Mouse (Mus musculus) liver, embryonic 14.5 days (tissue): ENCODE measurements around the gene Kcnk7.

ENCODE experiments used
- CTCF ChIP-seq: IDR thresholded peaks from 2 replicates; pipeline ENCODE4 v1.5.1; 2016; ENCODE audit warnings: antibody characterized with exemption, low read depth, control low read depth
- EP300 ChIP-seq: IDR thresholded peaks from 2 replicates; pipeline ENCODE4 v1.6.1; 2016; ENCODE audit warnings: antibody characterized with exemption, low read depth

GRCm38 (mm10) chr19:5728631-5729443 lies 24.7 kb downstream of the Kcnk7 start:
- TF ChIP-seq CTCF, result no peak
- TF ChIP-seq EP300, result no peak
